Mouse (Mus musculus): ENCODE data around the gene Dab2. TPM values are rescaled to one million over a fixed set of nuclear protein-coding genes. Genes with fewer than 3 reads are reported as not detected.

Dab2 gene
- polyA plus RNA-seq, 1 experiment = 9.8 TPM

- no peaks in the 10 kb centered on the region for H3K4me1 ChIP-seq (ENCODE audit: control insufficient read depth, insufficient read depth, low read length)
- TF ChIP-seq CTCF (IDR thresholded peaks at IDR 0.05; ENCODE audit: control insufficient read depth, insufficient read depth, low read length) (no peak), POLR2A (IDR thresholded peaks at IDR 0.05; ENCODE audit: borderline replicate concordance, control insufficient read depth, low read depth, low read length) (no peak)
- no peak overlapping the region for H3K27ac ChIP-seq (ENCODE audit: control insufficient read depth, insufficient read depth, low read depth, low read length, poor library complexity)
- H3K4me3 ChIP-seq (replicated peaks; ENCODE audit: control insufficient read depth, low read depth, low read length) = no peak overlapping the region
- WGBS = 81% methylated on average over 13 of the region's 13 CpGs
Observed at GRCm38 (mm10) chr15:6375016-6375415, 75.4 kb downstream of the Dab2 start.

DNA sequence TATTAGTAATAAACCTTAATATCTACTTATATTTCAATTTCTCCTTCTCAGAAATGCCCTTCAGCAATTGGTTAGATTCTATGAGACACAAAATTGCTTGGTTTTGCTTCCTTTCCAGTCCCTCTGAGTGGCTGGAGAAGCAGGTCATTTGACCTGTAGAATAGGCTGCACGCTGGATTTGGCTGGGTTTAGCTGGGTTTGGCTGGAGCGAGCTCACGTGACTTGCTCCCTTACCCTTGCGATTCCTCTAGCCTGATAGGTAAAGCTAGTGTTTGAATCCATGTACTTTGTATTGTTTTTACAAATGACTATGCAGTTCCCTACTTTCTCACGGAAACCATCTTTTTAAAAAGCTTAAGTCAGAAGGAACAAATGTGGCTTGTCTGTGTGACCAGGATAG is 76.4 kb downstream of the Dab2 start:
- Histone ChIP-seq H3K27ac (ENCODE audit: control insufficient read depth, insufficient read depth, low read depth, low read length, poor library complexity) (no peak overlapping the region), H3K4me3 (replicated peaks; ENCODE audit: control insufficient read depth, low read depth, low read length) (no peak overlapping the region), H3K4me1 (ENCODE audit: control insufficient read depth, insufficient read depth, low read length) (no peaks in the 10 kb centered on the region)
- no peak for TF ChIP-seq CTCF (IDR thresholded peaks at IDR 0.05; ENCODE audit: control insufficient read depth, insufficient read depth, low read length)
- TF ChIP-seq POLR2A (IDR thresholded peaks at IDR 0.05; ENCODE audit: borderline replicate concordance, control insufficient read depth, low read depth, low read length) = no peak
- WGBS = 86% methylated on average over 5 of the region's 5 CpGs

DNA sequence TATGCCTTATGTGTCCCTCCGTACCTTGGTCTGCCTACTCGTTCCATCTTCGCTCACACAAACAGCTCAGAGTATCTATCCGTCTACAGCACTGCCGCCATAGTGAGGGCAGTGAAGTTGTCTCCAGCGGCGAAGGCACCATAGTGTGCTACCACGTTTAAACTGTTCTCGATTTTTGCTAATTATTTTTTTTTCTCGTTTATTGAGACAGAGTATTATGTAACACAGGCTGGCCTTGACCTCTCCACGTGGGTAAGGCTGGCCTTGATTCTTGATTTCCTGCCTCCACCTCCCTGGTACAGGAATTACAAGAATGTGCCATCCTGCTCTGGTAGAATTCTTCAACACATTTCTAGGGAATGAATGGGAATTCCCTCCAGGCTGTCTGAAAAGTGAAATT is 77.2 kb downstream of the Dab2 start:
- WGBS = 77% methylated on average over 11 of the region's 11 CpGs
- no peak for TF ChIP-seq POLR2A (IDR thresholded peaks at IDR 0.05; ENCODE audit: borderline replicate concordance, control insufficient read depth, low read depth, low read length)
- TF ChIP-seq CTCF (IDR thresholded peaks at IDR 0.05; ENCODE audit: control insufficient read depth, insufficient read depth, low read length) = no peak
- H3K4me1 ChIP-seq (ENCODE audit: control insufficient read depth, insufficient read depth, low read length) = no peaks in the 10 kb centered on the region
- H3K27ac ChIP-seq (ENCODE audit: control insufficient read depth, insufficient read depth, low read depth, low read length, poor library complexity) = no peak overlapping the region
- no peak overlapping the region for H3K4me3 ChIP-seq (replicated peaks; ENCODE audit: control insufficient read depth, low read depth, low read length)

DNA sequence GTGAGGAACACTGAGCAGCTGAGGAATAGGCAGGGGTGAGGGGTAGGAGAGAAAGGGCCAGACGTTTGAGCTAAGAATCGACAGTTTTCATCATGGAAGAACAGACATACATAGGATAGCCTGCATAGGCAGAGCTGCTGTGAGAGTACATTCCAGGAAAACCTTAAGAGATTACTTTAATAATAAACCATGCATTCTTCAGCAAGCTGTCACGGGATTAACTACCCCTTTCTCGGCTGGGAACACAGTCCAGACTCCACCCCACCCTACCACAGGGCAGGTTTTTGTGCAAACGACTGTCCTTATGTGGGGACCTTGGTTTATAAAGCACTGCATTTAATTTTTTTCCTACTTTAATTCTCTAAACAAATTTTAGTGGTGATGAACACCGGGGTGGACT is 84.4 kb downstream of the Dab2 start:
- 39% methylated on average over 6 of the region's 6 CpGs for WGBS
- no peak for TF ChIP-seq POLR2A (IDR thresholded peaks at IDR 0.05; ENCODE audit: borderline replicate concordance, control insufficient read depth, low read depth, low read length)
- no peak overlapping the region for H3K27ac ChIP-seq (ENCODE audit: control insufficient read depth, insufficient read depth, low read depth, low read length, poor library complexity)

GRCm38 (mm10) chr15:6385241-6385640 is 85.7 kb downstream of the Dab2 start:
- H3K27ac ChIP-seq (ENCODE audit: control insufficient read depth, insufficient read depth, low read depth, low read length, poor library complexity) = no peak overlapping the region

More for the DNA sequence above, 84.4 kb downstream of the Dab2 start:
- H3K4me1 ChIP-seq (ENCODE audit: control insufficient read depth, insufficient read depth, low read length) = no peaks in the 10 kb centered on the region
- no peak overlapping the region for H3K4me3 ChIP-seq (replicated peaks; ENCODE audit: control insufficient read depth, low read depth, low read length)

DNA sequence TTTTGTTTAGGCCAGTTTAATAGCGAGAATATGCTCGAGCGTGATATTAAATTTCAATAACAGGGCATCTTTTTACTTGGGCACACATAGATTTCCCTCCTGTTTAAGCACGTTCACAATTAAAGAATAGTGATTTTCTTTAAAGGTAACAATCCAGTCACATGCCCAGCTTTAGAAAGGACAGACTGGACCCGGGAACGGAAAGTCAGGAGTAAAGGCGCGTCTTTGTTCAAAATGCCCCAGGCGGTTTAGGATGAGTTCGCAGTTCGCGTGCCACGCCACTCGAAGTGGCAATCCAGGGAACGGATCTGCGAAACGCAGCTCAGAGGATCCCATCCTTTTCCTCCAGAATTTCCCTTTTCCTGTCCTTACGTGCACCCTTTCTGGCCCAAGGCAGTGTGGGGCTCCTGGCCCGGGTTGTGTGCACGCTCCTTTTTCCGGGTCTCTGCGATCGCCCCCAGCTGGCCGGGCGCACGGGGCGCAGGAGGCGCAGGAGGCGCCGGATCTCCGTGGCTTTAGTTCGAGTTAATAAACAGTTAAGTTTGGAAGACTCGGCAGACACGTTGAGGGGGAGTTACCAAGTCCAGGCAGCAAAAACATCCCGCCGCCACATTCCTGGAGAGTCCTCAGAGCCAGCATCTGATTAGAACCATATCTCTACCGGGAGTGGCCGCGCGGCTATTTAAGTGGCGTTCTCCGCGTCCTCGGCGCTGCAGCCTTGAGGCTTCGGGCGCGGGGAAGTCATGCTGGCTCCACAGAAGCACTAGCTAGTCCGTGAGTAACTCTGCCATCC is 86.8 kb downstream of the Dab2 start:
- no peaks in the 10 kb centered on the region for H3K4me1 ChIP-seq (ENCODE audit: control insufficient read depth, insufficient read depth, low read length)
- TF ChIP-seq CTCF (IDR thresholded peaks at IDR 0.05; ENCODE audit: control insufficient read depth, insufficient read depth, low read length) = no peak
- TF ChIP-seq POLR2A (IDR thresholded peaks at IDR 0.05; ENCODE audit: borderline replicate concordance, control insufficient read depth, low read depth, low read length) = no peak
- H3K4me3 ChIP-seq (replicated peaks; ENCODE audit: control insufficient read depth, low read depth, low read length) = peak overlapping the region; percentile 55
- H3K27ac ChIP-seq (ENCODE audit: control insufficient read depth, insufficient read depth, low read depth, low read length, poor library complexity) = no peak overlapping the region; the same call in 1 of the 2 replicates
- 3% methylated on average over 49 of the region's 49 CpGs for WGBS

More at GRCm38 (mm10) chr15:6385241-6385640, 85.7 kb downstream of the Dab2 start:
- Histone ChIP-seq H3K4me1 (ENCODE audit: control insufficient read depth, insufficient read depth, low read length) (no peaks in the 10 kb centered on the region), H3K4me3 (replicated peaks; ENCODE audit: control insufficient read depth, low read depth, low read length) (no peak overlapping the region)
- WGBS = 58% methylated on average over 1 of the region's 1 CpGs
- TF ChIP-seq CTCF (IDR thresholded peaks at IDR 0.05; ENCODE audit: control insufficient read depth, insufficient read depth, low read length) (no peak), POLR2A (IDR thresholded peaks at IDR 0.05; ENCODE audit: borderline replicate concordance, control insufficient read depth, low read depth, low read length) (no peak)

GRCm38 (mm10) chr15:6386961-6387728 is 87.6 kb downstream of the Dab2 start:
- no peak overlapping the region for H3K27ac ChIP-seq (ENCODE audit: control insufficient read depth, insufficient read depth, low read depth, low read length, poor library complexity)
- WGBS = 43% methylated on average over 19 of the region's 19 CpGs

GRCm38 (mm10) chr15:6387729-6388070 is 88.1 kb downstream of the Dab2 start:
- Histone ChIP-seq H3K4me1 (ENCODE audit: control insufficient read depth, insufficient read depth, low read length) (no peaks in the 10 kb centered on the region), H3K27ac (ENCODE audit: control insufficient read depth, insufficient read depth, low read depth, low read length, poor library complexity) (no peak overlapping the region), H3K4me3 (replicated peaks; ENCODE audit: control insufficient read depth, low read depth, low read length) (no peak overlapping the region)
- TF ChIP-seq CTCF (IDR thresholded peaks at IDR 0.05; ENCODE audit: control insufficient read depth, insufficient read depth, low read length) (no peak), POLR2A (IDR thresholded peaks at IDR 0.05; ENCODE audit: borderline replicate concordance, control insufficient read depth, low read depth, low read length) (no peak)
- 61% methylated on average over 6 of the region's 6 CpGs for WGBS

More at GRCm38 (mm10) chr15:6386961-6387728, 87.6 kb downstream of the Dab2 start:
- Histone ChIP-seq H3K4me1 (ENCODE audit: control insufficient read depth, insufficient read depth, low read length) (no peaks in the 10 kb centered on the region), H3K4me3 (replicated peaks; ENCODE audit: control insufficient read depth, low read depth, low read length) (peak overlapping the region; percentile 23)
- TF ChIP-seq CTCF (IDR thresholded peaks at IDR 0.05; ENCODE audit: control insufficient read depth, insufficient read depth, low read length) (no peak), POLR2A (IDR thresholded peaks at IDR 0.05; ENCODE audit: borderline replicate concordance, control insufficient read depth, low read depth, low read length) (no peak)
